Mouse (Mus musculus) heart, postnatal 0 days (tissue): ENCODE measurements at regions not wholly inside any gene's neighbourhood (a gene's known extent, or its start where the extent isn't known, plus 50 kb on each side); places are given as distances from the start of the nearest gene placed in this dataset.
A peak's percentile ranks its signal among the peaks of the same experiment; 100 is the strongest.

Experiments
- ATAC-seq: fragments of 200-750 bp; cut with Nextera tagmentation; 2 replicates; pipeline ENCODE4 v1.8.0; 2017; ENCODE audit warnings: low read depth, moderate number of reproducible peaks, moderate library complexity; ENCODE audit not compliant: insufficient read depth
- DNase-seq: peaks from one replicate; pipeline ENCODE4 v3.0.0-alpha.2; 2016; ENCODE audit warnings: low spot score
- H3K27ac ChIP-seq: fragments of 300-500 bp; sonication (generic); 2 replicates; pipeline ENCODE4 v1.5.1; 2014; ENCODE audit warnings: low read depth, mild to moderate bottlenecking
- H3K27me3 ChIP-seq: fragments of 300-500 bp; sonication (generic); 2 replicates; pipeline ENCODE4 v1.6.1; 2014; ENCODE audit warnings: low read length, mixed read lengths; ENCODE audit not compliant: control insufficient read depth, insufficient read depth
- H3K36me3 ChIP-seq: fragments of 300-500 bp; sonication (generic); replicated peaks from 2 replicates; pipeline ENCODE4 v1.6.1; 2014; ENCODE audit warnings: low read length, mixed read lengths; ENCODE audit not compliant: control insufficient read depth, insufficient read depth
- H3K4me1 ChIP-seq: fragments of 300-500 bp; sonication (generic); 2 replicates; pipeline ENCODE4 v1.6.1; 2014; ENCODE audit warnings: antibody characterized with exemption; ENCODE audit not compliant: control insufficient read depth, insufficient read depth
- H3K4me2 ChIP-seq: fragments of 300-500 bp; sonication (generic); 2 replicates; pipeline ENCODE4 v1.6.1; 2014; ENCODE audit warnings: low read depth, mild to moderate bottlenecking, low read length, moderate library complexity
- H3K4me3 ChIP-seq: fragments of 300-500 bp; sonication (generic); 2 replicates; pipeline ENCODE4 v1.5.1; 2014; ENCODE audit warnings: low read depth, low read length
- H3K9ac ChIP-seq: fragments of 300-500 bp; sonication (generic); replicated peaks from 2 replicates; pipeline ENCODE4 v1.6.1; 2014; ENCODE audit warnings: low read depth, low read length, mixed read lengths
- H3K9me3 ChIP-seq: fragments of 300-500 bp; sonication (generic); replicated peaks from 2 replicates; pipeline ENCODE4 v1.6.1; 2016; ENCODE audit warnings: low read length; ENCODE audit not compliant: control insufficient read depth
- CTCF ChIP-seq: IDR thresholded peaks from 2 replicates; pipeline ENCODE4 v1.5.1; 2016; ENCODE audit warnings: antibody characterized with exemption, control low read depth, low read depth
- EP300 ChIP-seq: IDR thresholded peaks from 2 replicates; pipeline ENCODE4 v1.6.1; 2016; ENCODE audit warnings: antibody characterized with exemption, low read depth
- WGBS: fragments of 180-500 bp; shearing (Covaris S2); extraction: QIAGEN DNeasy Blood & Tissue Kit; methylation state at CpG from one replicate; pipeline ENCODE4 v1.1.7; 2014; 5-methylcytosine and 5-hydroxymethylcytosine counted together

- H3K27me3 ChIP-seq: no peaks in the 10 kb centered on the region
- H3K9ac ChIP-seq: no peak overlapping the region
- H3K36me3 ChIP-seq: no peaks in the 10 kb centered on the region
- H3K27ac ChIP-seq: no peak overlapping the region
- TF ChIP-seq EP300 (no peak), CTCF (no peak)
- H3K4me1 ChIP-seq: no peaks in the 10 kb centered on the region
- no peaks in the 10 kb centered on the region for H3K9me3 ChIP-seq
- no peak overlapping the region for H3K4me2 ChIP-seq
- DNase-seq (peak; percentile 39), ATAC-seq (peak; percentile 24; the same call in 1 of the 2 replicates)
- no peak overlapping the region for H3K4me3 ChIP-seq
- WGBS: 17% methylated on average over 9 of the region's 9 CpGs
Measured at GRCm38 (mm10) chr4:110119438-110119837, 141.6 kb downstream of the Dmrta2 start.

GRCm38 (mm10) chr4:110119874-110120273, 142.0 kb downstream of the Dmrta2 start:
- Histone ChIP-seq H3K4me1 (no peaks in the 10 kb centered on the region), H3K27me3 (no peaks in the 10 kb centered on the region), H3K36me3 (no peaks in the 10 kb centered on the region), H3K4me2 (no peak overlapping the region), H3K9ac (no peak overlapping the region), H3K4me3 (no peak overlapping the region), H3K27ac (no peak overlapping the region), H3K9me3 (no peaks in the 10 kb centered on the region)
- TF ChIP-seq CTCF: no peak
- no peak for TF ChIP-seq EP300
- WGBS: 34% methylated on average over 3 of the region's 3 CpGs
- DNase-seq (no peak), ATAC-seq (no peak)

- TF ChIP-seq CTCF (no peak), EP300 (no peak)
- DNase-seq (no peak), ATAC-seq (no peak)
- no peak overlapping the region for H3K9ac ChIP-seq
- H3K36me3 ChIP-seq: no peaks in the 10 kb centered on the region
- H3K4me1 ChIP-seq: no peaks in the 10 kb centered on the region
- H3K27ac ChIP-seq: no peak overlapping the region
- no peaks in the 10 kb centered on the region for H3K27me3 ChIP-seq
- no peak overlapping the region for H3K4me3 ChIP-seq
- 84% methylated on average over 9 of the region's 9 CpGs for WGBS
- no peaks in the 10 kb centered on the region for H3K9me3 ChIP-seq
- H3K4me2 ChIP-seq: no peak overlapping the region
Measured at GRCm38 (mm10) chr4:110120761-110121160, 142.9 kb downstream of the Dmrta2 start.

GRCm38 (mm10) chr4:110121447-110121846, 143.6 kb downstream of the Dmrta2 start:
- H3K4me3 ChIP-seq: no peak overlapping the region
- TF ChIP-seq EP300 (no peak), CTCF (no peak)
- no peaks in the 10 kb centered on the region for H3K4me1 ChIP-seq
- no peak overlapping the region for H3K27ac ChIP-seq
- DNase-seq (no peak), ATAC-seq (no peak)
- H3K9me3 ChIP-seq: no peaks in the 10 kb centered on the region
- 54% methylated on average over 5 of the region's 5 CpGs for WGBS
- H3K36me3 ChIP-seq: no peaks in the 10 kb centered on the region
- H3K4me2 ChIP-seq: no peak overlapping the region
- no peak overlapping the region for H3K9ac ChIP-seq
- no peaks in the 10 kb centered on the region for H3K27me3 ChIP-seq

GRCm38 (mm10) chr4:110125067-110125784, 147.4 kb downstream of the Dmrta2 start:
- H3K27me3 ChIP-seq: no peaks in the 10 kb centered on the region
- H3K9me3 ChIP-seq: no peaks in the 10 kb centered on the region
- no peak for ATAC-seq
- H3K4me1 ChIP-seq: no peaks in the 10 kb centered on the region
- DNase-seq: no peak
- no peak overlapping the region for H3K9ac ChIP-seq
- no peak overlapping the region for H3K27ac ChIP-seq
- no peak overlapping the region for H3K4me2 ChIP-seq
- no peak overlapping the region for H3K4me3 ChIP-seq
- no peaks in the 10 kb centered on the region for H3K36me3 ChIP-seq
- 46% methylated on average over 6 of the region's 6 CpGs for WGBS
- TF ChIP-seq CTCF (no peak), EP300 (no peak)

GRCm38 (mm10) chr4:110127941-110128520, 150.2 kb downstream of the Dmrta2 start:
- no peak overlapping the region for H3K9ac ChIP-seq
- DNase-seq: no peak
- 65% methylated on average over 3 of the region's 3 CpGs for WGBS
- no peaks in the 10 kb centered on the region for H3K9me3 ChIP-seq
- H3K4me2 ChIP-seq: no peak overlapping the region
- no peak overlapping the region for H3K27ac ChIP-seq
- no peaks in the 10 kb centered on the region for H3K4me1 ChIP-seq
- no peaks in the 10 kb centered on the region for H3K36me3 ChIP-seq
- H3K4me3 ChIP-seq: no peak overlapping the region
- no peaks in the 10 kb centered on the region for H3K27me3 ChIP-seq
- TF ChIP-seq EP300 (no peak), CTCF (no peak)
- ATAC-seq: no peak
